Mouse (Mus musculus) erythroblast, embryonic 14.5 days (primary cell): ENCODE measurements around the gene Itpk1.

ENCODE experiments used
- GATA1 ChIP-seq: IDR thresholded peaks from 2 replicates; pipeline ENCODE4 v1.6.1; 2012; ENCODE audit warnings: low read length, inconsistent platforms, mixed read lengths
- TAL1 ChIP-seq: IDR thresholded peaks from 3 replicates; pipeline ENCODE4 v1.6.1; 2012; ENCODE audit warnings: low read length, inconsistent platforms, mixed read lengths

DNA sequence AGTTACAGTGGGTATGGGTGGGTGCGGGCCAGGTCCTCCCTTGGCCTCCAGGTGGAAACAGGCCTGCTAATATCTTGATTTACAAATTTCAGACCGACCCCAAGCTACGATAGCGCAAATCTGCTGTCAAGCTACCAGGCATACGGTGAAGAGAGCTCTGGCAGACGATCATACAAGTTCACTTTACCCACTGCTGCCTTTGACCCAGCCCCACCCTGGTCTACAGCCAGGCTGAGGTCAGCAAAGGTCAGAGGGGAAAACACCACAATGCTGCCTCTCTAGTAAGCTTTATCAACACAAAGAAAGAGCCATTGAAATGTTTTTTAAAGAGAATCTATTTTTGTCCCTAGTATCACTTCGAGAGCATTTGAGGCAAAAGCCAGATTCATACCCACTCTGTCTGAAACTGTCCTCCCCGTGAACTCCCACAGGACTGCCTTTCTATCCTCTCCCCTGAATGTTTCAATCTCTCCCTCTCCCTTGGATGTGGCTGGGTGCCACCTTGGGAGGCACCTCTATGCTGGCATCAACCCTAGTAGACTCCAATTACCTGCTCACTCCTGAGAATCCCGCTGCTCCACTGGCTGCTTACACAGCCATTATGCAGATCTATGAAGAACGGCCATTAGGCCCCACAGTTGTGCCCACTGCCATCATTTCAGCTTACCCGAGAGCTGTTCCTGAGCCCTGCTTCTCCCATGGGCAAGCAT is 96.8 kb downstream of the Itpk1 start:
- TF ChIP-seq TAL1 (no peak), GATA1 (no peak)
